Mouse (Mus musculus): ENCODE results near the gene Mss51.

GRCm38 (mm10) chr14:20451302-20451701 is 45.4 kb downstream of the Mss51 start:
- no peak for TF ChIP-seq CTCF (IDR thresholded peaks at IDR 0.05; ENCODE audit: insufficient read depth, low read length)
- TF ChIP-seq POLR2A (IDR thresholded peaks at IDR 0.05; ENCODE audit: borderline replicate concordance, extremely low read depth, low read depth, low read length) = no peak

Measured in lung, adult 2 months (tissue).